Mouse (Mus musculus) hindbrain, embryonic 14.5 days (tissue): ENCODE data around the gene Homer2. TPM values are rescaled to one million over a fixed set of nuclear protein-coding genes. Genes with fewer than 3 reads are reported as not detected.

ENCODE experiments used
- ATAC-seq: fragments of 200-750 bp; cut with Nextera tagmentation; 2 replicates; pipeline ENCODE4 v1.8.0; 2017; ENCODE audit warnings: moderate number of reproducible peaks, mild to moderate bottlenecking, moderate TSS enrichment, moderate library complexity; ENCODE audit not compliant: low FRiP score
- DNase-seq: peaks from one replicate; pipeline ENCODE4 v3.0.0-alpha.2; 2015; ENCODE audit warnings: low spot score
- H3K27ac ChIP-seq: fragments of 300-500 bp; sonication (generic); 2 replicates; pipeline ENCODE4 v1.5.1; 2014; ENCODE audit warnings: mild to moderate bottlenecking, moderate library complexity
- H3K27me3 ChIP-seq: fragments of 300-500 bp; sonication (generic); 2 replicates; pipeline ENCODE4 v1.6.1; 2014; ENCODE audit warnings: mild to moderate bottlenecking, low read length, mixed read lengths; ENCODE audit not compliant: control insufficient read depth, insufficient read depth
- H3K36me3 ChIP-seq: fragments of 300-500 bp; sonication (generic); replicated peaks from 2 replicates; pipeline ENCODE4 v1.6.1; 2014; ENCODE audit not compliant: control insufficient read depth, insufficient read depth
- H3K4me1 ChIP-seq: fragments of 300-500 bp; sonication (generic); replicated peaks from 2 replicates; pipeline ENCODE4 v1.6.1; 2014; ENCODE audit warnings: antibody characterized with exemption, low read length, mixed read lengths; ENCODE audit not compliant: control insufficient read depth, insufficient read depth
- H3K4me2 ChIP-seq: fragments of 300-500 bp; sonication (generic); replicated peaks from 2 replicates; pipeline ENCODE4 v1.6.1; 2014; ENCODE audit warnings: mild to moderate bottlenecking, moderate library complexity
- H3K4me3 ChIP-seq: fragments of 300-500 bp; sonication (generic); replicated peaks from 2 replicates; pipeline ENCODE4 v1.5.1; 2014; ENCODE audit warnings: mild to moderate bottlenecking, low read length
- H3K9ac ChIP-seq: fragments of 300-500 bp; sonication (generic); 2 replicates; pipeline ENCODE4 v1.6.1; 2014
- H3K9me3 ChIP-seq: fragments of 300-500 bp; sonication (generic); 2 replicates; pipeline ENCODE4 v1.6.1; 2016; ENCODE audit warnings: low read length; ENCODE audit not compliant: control insufficient read depth
- WGBS: fragments of 180-500 bp; shearing (Covaris S2); extraction: QIAGEN DNeasy Blood & Tissue Kit; methylation state at CpG from one replicate; pipeline ENCODE4 v1.1.7; 2014; 5-methylcytosine and 5-hydroxymethylcytosine counted together
- polyA plus RNA-seq: library from polyadenylated mRNA; unstranded; fragments of >200 nt; fragmentation: Nextera tagmentation; extraction: Ambion mirVana; gene quantifications from 2 replicates; pipeline ENCODE4 v1.2.1, GENCODE M21; 2014

The Homer2 gene
- polyA plus RNA-seq, 1 experiment from 2014 or later, result 25.7 TPM

DNA sequence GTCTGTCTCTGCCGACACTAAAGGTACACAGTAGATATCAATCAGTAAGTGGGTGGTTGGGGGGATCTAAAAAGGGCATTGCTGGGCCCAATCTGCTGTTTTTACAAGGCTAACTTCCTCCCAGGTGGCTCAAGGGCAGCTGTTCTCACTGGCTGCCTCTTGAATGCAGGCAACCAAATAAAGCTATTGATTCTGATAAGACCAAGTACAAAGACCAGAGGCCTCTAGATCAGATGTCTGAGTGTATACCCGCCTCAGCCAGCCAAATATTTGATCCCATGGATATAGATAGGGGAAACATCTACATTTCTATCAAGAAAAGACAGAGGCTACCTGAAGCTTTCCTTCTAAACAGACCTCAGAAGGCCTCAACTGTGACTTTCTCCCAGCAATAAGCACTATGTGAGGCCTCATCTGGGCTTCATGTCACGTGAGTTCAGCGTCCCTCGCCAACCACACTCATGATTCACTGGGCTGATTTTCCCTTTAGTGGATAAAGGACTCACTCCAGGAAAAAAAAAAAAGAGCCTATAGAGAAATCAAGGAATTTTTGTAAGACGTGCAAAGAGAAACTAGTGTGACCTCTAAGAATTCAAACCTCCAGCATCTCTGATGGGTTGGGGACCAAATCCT is 19.5 kb downstream of the Homer2 start:
- WGBS, result 91% methylated on average over 6 of the region's 6 CpGs
- no peaks in the 10 kb centered on the region for H3K4me1 ChIP-seq

DNA sequence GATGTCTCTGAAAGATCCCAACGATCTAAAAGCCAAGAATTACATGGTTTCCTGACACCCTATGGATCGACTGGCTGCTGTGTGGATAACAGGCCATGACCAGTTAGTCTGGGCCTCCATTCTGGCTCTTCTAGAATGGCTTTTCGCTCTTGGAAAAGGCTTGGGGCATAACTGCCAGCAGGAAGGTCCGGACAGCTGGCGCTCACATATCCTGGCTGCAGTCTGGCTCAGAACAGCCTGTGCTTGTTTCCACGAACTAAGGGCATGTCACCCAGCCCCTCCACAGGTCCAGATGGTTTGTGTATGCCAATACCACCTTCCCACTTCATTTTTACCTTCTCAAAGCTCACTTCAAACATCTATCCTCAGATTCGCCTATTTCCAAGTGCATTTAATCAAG is 22.0 kb downstream of the Homer2 start:
- Histone ChIP-seq H3K27me3 (no peaks in the 10 kb centered on the region), H3K27ac (no peak overlapping the region), H3K4me3 (no peak overlapping the region), H3K36me3 (no peaks in the 10 kb centered on the region), H3K4me1 (no peaks in the 10 kb centered on the region), H3K9ac (no peak overlapping the region), H3K4me2 (no peak overlapping the region), H3K9me3 (no peaks in the 10 kb centered on the region)
- ATAC-seq (no peak), DNase-seq (no peak)
- WGBS, result 79% methylated on average over 7 of the region's 7 CpGs

More for the DNA sequence above, 19.5 kb downstream of the Homer2 start:
- H3K9ac ChIP-seq, result no peak overlapping the region
- no peak overlapping the region for H3K27ac ChIP-seq
- H3K9me3 ChIP-seq, result no peaks in the 10 kb centered on the region
- no peak overlapping the region for H3K4me3 ChIP-seq
- no peak for ATAC-seq
- no peak overlapping the region for H3K4me2 ChIP-seq
- no peaks in the 10 kb centered on the region for H3K36me3 ChIP-seq
- no peak for DNase-seq
- H3K27me3 ChIP-seq, result no peaks in the 10 kb centered on the region

DNA sequence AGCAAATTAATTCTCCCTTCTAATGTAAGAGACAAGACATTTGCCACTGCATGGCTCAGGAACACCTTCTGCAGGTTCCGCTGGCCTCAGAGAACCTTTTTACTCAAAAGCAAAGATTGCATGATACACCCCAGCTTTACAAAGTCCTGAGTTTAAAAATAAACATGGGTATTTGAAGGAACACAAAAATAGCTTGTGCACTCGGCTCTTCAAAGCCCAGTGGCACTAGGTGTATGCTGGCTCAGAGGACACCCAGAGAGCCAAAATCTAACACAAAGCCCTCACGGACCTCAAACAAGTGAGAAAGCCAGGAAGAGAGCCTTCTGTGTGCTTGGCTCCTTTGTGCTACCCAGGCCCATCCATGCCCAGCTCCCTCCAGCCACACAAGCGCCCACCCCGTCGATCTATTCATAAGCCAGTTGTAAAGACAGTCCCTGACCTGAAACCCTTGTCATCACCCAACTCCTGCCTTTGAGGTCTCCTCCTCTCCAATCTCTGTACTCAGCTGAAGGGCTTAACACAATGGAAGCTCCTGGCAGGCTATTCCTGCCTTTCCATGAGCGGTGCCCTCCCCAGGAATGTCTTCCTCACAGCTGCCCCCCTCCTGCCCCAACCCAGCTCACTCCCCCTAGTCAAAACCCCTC is 23.4 kb downstream of the Homer2 start:
- WGBS, result 63% methylated on average over 7 of the region's 7 CpGs
- Histone ChIP-seq H3K27me3 (no peaks in the 10 kb centered on the region), H3K27ac (no peak overlapping the region), H3K4me3 (no peak overlapping the region), H3K9ac (no peak overlapping the region), H3K36me3 (no peaks in the 10 kb centered on the region), H3K4me2 (no peak overlapping the region), H3K4me1 (no peaks in the 10 kb centered on the region), H3K9me3 (no peaks in the 10 kb centered on the region)
- ATAC-seq (no peak), DNase-seq (no peak)

DNA sequence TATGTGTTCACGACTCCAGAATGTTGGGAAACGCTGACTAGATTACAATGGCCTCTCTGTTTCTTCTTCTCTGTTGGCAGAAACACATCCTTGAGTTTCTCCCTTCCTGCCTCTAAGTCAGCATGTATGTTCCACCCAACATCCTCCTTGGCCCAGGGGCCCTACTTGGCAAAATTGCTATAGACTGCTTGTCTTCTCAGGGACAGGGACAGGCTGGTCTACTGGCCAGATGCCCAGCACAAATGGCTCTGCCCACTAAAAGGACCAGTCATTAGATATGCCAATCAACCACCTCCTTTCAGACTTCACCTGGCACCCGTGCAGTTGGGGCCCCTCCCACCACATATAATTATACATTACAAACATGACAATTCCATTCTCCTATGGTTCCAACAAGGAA is 25.9 kb downstream of the Homer2 start:
- no peak for DNase-seq
- no peak overlapping the region for H3K4me2 ChIP-seq
- H3K9ac ChIP-seq, result no peak overlapping the region
- H3K9me3 ChIP-seq, result no peaks in the 10 kb centered on the region
- H3K27me3 ChIP-seq, result no peaks in the 10 kb centered on the region
- H3K27ac ChIP-seq, result no peak overlapping the region
- no peaks in the 10 kb centered on the region for H3K36me3 ChIP-seq
- H3K4me3 ChIP-seq, result no peak overlapping the region
- 66% methylated on average over 3 of the region's 3 CpGs for WGBS
- no peaks in the 10 kb centered on the region for H3K4me1 ChIP-seq
- ATAC-seq, result no peak

DNA sequence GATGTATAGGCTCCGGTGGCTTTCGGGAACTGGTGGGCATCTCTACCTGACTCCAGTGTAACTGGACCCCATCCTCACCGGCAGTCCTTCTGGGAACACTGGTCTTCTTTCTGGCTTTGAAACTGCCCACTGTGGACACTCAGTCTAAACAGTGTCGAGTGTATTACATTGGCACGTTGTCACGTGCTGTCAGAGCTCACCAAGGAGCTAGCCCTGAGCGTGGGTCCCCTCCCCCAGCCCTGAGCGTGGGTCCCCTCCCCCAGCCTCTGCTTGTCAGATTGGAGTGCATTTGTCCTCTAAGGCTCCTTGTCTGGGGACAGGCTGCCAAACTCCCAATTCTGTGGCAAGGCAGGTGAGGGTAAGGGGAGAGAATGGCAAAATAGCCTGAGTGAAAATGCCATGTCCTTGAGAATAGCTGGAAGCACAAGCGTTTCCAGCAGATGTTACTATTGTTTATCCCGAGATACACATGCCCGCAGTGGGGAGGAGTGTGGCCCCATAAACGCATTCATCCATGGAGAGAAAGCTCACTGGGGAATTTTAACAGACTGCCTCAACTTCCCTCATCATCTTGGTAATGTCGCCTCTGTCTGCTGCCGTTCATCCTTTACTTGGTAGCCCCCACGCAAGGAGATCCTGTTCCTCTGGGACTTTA is 33.8 kb downstream of the Homer2 start:
- WGBS, result 36% methylated on average over 15 of the region's 15 CpGs
- Histone ChIP-seq H3K36me3 (no peaks in the 10 kb centered on the region), H3K4me2 (peak overlapping the region; percentile 16), H3K4me3 (no peak overlapping the region), H3K9ac (no peak overlapping the region), H3K27ac (peak overlapping the region; percentile 51), H3K27me3 (no peaks in the 10 kb centered on the region), H3K4me1 (peaks cover 14% of the 10 kb centered on the region), H3K9me3 (no peaks in the 10 kb centered on the region)
- DNase-seq, result no peak
- peak; percentile 88 for ATAC-seq

DNA sequence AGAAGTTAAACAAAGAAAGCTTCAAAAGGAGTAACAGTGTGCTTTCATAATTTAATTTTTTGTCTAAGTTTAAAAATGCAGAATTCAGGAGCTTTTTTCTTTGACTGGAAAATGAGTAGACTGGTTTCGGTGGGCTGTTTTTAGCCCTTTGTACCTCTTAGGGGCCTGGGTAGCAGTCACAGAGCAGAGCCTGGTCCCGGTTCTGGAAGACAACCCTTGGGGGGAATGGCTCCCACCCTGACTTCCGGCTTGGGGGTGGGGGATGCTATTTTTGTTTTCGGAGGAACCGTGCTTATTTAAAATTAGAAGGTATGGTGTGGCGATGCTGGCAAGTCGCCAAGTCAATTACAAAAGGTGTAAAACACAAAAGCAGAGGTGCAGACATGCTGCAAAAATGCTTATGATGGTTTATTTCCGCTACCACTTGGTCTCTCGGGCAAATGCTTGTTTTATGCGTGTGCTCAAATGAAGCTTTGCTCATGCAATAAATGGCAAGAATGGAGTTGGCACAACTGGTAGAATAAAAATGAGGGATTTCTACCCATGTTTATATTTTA is 34.5 kb downstream of the Homer2 start:
- H3K9ac ChIP-seq, result no peak overlapping the region
- WGBS, result 56% methylated on average over 10 of the region's 10 CpGs
- H3K4me3 ChIP-seq, result no peak overlapping the region
- H3K4me2 ChIP-seq, result peak overlapping the region; percentile 16; the same call in 1 of the 2 replicates
- no peaks in the 10 kb centered on the region for H3K27me3 ChIP-seq
- no peaks in the 10 kb centered on the region for H3K9me3 ChIP-seq
- H3K27ac ChIP-seq, result peak overlapping the region; percentile 51
- H3K36me3 ChIP-seq, result no peaks in the 10 kb centered on the region
- DNase-seq (no peak), ATAC-seq (no peak)
- peaks cover 14% of the 10 kb centered on the region for H3K4me1 ChIP-seq

DNA sequence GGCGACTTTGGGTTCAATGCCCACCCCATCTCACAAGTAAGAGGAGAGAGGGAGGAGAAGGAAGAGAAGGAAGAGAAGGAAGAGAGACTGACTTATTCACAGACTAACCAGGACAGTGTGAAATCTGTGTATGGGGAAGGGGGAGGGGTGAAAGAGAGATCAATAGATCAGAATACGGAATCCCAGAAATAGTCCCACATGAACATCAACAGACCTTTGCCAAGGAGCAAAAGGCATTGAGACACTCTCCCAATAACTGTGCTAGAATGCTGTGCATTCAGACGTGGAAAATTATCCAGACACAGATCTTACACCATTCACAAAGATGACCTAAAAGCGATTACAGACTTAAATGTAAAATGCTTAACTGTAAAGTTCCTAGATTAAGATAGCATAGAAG is 40.2 kb downstream of the Homer2 start:
- H3K4me2 ChIP-seq, result no peak overlapping the region
- no peaks in the 10 kb centered on the region for H3K36me3 ChIP-seq
- H3K27me3 ChIP-seq, result no peaks in the 10 kb centered on the region
- 86% methylated on average over 4 of the region's 4 CpGs for WGBS
- H3K27ac ChIP-seq, result no peak overlapping the region
- H3K9ac ChIP-seq, result no peak overlapping the region
- H3K4me1 ChIP-seq, result no peaks in the 10 kb centered on the region
- DNase-seq, result no peak
- H3K4me3 ChIP-seq, result no peak overlapping the region
- H3K9me3 ChIP-seq, result no peaks in the 10 kb centered on the region
- no peak for ATAC-seq

DNA sequence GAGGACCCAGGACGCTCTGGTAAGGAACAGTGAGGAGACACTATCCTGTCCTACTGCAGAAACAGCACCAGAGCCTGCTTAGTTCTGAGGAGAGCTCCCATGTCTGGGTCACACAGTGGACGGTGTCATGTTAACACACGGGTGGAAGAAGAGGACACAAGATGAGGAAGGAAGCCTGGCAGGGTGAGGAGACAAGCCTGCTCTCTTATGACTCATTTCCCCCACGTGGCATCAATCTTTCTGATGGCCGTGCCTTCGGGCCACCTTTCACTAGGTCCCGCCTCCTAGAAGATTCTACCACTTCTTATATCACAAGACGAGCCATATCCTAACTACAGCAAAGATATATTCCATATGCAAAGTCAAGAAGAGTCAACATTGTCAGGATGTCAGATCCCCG is 40.7 kb downstream of the Homer2 start:
- DNase-seq (no peak), ATAC-seq (no peak)
- Histone ChIP-seq H3K9ac (no peak overlapping the region), H3K4me2 (no peak overlapping the region), H3K4me1 (no peaks in the 10 kb centered on the region), H3K27me3 (no peaks in the 10 kb centered on the region), H3K4me3 (no peak overlapping the region), H3K36me3 (no peaks in the 10 kb centered on the region), H3K27ac (no peak overlapping the region), H3K9me3 (no peaks in the 10 kb centered on the region)
- WGBS, result 84% methylated on average over 9 of the region's 9 CpGs

DNA sequence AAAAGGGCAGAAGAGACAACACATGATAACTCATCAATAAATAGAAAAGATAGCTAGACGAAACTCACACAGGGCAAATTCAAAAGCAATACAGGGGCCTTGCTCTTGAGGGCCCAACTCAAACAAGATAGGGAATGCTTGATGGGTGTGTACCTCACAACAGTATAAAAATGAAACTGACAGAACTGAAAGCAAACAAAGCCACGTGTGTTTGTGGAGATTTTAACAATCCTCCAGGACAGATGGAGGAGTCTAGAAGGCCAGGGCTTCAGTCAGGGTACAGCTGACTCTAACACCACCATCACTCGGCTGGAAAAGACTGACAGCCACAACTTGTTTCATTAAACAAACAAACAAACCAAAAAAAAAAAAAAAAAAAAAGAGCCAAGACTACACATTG is 44.3 kb downstream of the Homer2 start:
- no peak overlapping the region for H3K4me3 ChIP-seq
- H3K36me3 ChIP-seq, result no peaks in the 10 kb centered on the region
- no peak overlapping the region for H3K4me2 ChIP-seq
- no peak overlapping the region for H3K27ac ChIP-seq
- WGBS, result 61% methylated on average over 3 of the region's 3 CpGs
- DNase-seq, result no peak
- no peak for ATAC-seq
- no peak overlapping the region for H3K9ac ChIP-seq
- no peaks in the 10 kb centered on the region for H3K9me3 ChIP-seq
- no peaks in the 10 kb centered on the region for H3K27me3 ChIP-seq
- H3K4me1 ChIP-seq, result no peaks in the 10 kb centered on the region
